Mouse (Mus musculus) cerebellum, adult 8-10 months (tissue): Measurements from ENCODE around the gene Tchp.

Experiments
- DNase-seq: peaks from one replicate; pipeline ENCODE4 v3.0.0; 2022

The Tchp gene

DNA sequence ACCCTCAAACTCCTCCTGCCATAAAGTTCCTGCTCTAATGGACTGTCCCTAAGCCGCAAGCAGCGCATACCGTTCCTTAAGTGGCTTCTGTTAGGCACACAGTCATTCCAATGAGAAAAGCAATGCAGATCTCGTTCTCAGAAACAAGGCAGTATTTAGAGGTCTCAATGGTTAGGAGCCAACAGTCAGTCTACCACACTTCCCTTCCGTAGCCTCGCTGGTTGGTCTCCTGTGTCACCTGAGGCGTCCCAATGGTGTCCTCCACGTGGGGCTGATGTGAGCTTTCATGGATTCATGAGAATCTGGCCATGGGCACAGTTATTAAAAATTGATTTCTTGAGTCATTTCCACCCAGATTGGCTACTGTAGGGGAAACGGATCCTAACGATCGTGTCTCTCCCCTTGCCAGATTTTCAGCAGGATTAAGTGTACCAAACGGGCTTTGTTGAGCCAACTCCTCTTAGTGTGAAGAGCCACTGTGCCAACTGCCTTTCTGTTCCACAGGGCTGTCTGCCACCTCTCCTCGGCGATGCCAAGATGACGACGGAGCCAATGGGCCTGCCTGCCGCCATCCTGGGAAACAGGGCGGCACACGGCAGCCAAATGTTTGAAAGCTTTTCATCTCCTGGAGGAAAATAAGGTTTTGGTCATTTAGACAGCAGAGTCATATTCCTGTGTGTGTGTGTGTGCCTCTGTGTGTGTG lies 9.4 kb upstream of the Tchp start:
- peak; percentile 93 for DNase-seq

DNA sequence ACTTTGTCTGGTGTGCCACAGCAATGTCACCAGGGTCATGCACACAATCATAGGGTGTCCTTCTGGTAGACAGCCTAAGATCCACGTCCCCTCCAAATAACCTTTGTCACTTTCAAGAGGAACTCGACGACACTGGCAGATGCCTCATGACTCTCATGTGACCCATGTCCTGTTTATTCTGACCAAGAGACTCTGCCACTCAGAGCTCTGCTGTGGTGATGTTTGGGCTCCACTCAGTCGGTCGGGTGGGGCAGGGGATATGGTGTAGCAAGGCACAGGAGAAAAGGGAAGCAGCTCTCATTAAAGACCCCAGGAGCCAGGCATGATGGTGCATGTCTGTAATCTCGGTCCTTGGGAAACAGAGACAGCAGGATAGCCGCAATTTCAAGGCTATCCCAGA lies 8.5 kb upstream of the Tchp start:
- DNase-seq, result no peak

DNA sequence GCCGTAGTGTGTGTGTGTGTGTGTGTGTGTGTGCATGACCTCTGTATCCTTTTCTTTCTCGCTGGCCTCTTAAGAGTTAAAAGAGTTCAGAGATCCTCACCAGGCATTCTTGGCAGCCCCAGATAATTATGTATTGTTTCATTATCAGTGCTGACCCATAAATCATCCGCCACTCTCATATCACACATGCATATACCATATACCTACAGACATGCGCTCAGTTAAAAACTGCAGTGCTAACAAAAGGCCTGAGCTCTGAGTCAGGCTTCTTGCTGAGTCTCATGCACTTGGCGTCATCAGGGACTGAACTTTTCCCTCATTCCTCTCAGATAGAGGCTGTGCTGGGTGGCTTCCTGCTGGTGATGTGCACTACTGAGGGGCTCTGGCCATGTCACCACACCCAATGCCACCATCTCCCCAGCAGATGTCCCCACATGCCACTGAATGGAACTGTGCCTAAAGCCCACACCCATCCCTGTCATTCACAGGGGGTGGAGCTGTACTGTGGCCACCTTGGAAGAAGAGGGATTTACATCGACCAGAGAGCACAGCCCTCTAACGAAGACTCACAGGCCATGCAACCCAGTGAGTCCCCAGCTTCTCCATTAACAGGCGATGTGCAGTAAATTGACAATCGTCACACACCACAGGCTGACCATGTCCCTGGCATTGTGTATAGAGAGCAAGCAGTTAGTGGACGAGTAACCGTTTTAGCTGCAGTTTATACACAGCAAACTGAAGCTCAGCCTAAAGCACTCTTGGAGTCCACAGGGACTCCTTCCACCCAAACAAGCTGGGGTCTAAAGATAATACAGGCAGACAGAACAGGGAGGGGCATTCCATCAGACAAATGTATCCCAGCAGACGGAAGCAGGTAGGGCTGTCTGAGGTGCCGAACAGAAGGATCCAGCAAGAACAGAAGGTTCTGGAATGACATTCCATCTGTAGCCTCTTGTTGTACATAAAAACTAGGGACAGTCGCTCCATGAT lies 4.9 kb upstream of the Tchp start:
- no peak for DNase-seq

DNA sequence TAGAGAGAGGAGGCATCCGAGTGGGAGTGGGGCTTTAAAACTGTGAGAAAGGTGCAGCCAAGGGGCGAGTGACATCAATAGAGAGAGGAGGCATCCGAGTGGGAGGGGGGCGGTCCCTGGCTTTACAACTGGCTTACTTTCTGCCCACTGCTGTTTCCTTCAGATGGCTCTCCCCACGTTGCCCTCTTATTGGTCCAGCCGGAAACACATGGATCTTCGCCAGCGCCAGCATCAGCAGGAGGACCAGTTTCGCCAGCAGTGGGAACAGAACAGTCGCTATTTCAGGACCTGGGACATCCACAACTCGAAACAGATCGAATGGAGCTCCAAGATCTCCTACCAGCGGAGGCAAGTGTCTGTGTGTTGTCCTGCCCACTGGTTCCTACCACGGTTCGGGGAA lies 931 bp downstream of the Tchp start:
- DNase-seq, result no peak

DNA sequence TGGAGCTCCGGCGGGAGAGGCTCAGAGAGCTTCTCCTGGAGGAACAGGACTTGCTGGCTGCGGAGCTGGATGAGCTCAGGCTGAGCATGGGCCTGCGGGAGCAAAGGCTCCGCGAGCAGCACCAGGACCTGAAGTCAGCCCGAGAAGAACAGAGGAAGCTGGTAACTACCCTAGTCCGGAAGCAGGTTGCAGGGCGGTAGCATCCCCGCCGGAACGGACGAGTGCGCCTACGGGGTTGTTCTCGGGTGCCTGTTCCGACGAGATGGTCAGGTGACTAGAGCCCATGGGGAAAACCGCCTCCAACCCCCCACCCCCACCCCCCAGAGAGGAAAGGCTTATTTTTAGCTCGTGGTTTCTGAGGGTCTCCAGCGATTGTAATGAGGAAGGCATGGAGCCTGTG lies 1.8 kb downstream of the Tchp start:
- no peak for DNase-seq

DNA sequence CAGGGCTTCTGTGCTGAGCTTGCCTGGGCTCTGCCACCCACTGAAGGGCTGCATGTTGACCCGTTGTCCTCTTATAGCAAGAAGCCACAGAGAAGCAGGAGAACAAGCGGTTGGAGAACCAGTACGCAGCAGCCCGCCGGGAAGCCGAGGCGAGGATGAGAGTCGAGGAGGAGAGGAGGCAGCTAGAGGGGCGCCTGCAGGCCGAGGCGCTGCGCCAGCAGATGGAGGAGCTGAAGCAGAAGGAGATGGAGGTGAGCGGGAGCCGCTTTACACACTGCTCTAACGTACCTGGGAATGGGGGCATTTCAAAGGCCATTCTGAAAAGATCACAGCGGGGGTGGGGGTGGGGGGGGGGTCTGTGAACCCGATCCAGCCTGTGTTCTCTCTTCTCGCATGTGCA lies 7.0 kb downstream of the Tchp start:
- DNase-seq, result no peak

DNA sequence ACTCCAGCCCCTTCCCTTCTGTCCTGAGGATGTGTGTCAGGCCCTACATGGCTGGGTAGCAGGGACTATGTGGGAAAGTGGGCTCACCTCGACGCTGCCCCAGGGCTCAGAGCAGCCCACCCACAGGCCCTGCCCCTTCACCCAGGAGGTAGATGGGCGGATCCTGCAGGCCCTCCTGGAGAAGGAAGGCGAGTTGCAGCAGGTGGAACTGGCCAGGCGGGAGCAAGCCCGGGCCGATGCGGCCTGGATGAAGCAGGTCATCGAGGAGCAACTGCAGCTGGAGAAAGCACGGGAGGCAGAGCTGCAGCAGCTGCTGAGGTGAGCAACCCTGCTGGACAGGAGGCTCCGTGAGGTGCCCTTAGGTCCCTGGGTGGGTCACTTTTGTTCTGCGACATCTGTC lies 9.7 kb downstream of the Tchp start:
- no peak for DNase-seq

DNA sequence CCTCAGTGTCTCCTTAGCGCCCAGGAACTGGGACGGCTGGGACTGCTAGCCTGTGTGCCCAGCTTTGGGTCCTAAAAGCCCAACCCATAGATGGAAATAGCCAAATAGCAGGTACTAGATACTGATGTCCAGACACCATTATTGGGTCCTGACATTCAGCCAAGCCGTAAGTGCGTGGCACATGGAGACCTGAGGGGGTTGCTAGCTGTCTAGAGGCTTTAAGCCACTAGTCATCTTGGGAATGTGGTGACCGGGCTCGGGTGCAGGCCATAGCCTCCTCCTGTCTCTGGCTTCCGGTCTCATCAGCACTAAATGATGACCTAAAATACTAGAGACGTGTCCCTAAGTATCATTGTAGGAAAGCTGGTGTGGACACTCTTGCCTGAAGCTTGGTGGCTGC lies 10.4 kb downstream of the Tchp start:
- no peak for DNase-seq

DNA sequence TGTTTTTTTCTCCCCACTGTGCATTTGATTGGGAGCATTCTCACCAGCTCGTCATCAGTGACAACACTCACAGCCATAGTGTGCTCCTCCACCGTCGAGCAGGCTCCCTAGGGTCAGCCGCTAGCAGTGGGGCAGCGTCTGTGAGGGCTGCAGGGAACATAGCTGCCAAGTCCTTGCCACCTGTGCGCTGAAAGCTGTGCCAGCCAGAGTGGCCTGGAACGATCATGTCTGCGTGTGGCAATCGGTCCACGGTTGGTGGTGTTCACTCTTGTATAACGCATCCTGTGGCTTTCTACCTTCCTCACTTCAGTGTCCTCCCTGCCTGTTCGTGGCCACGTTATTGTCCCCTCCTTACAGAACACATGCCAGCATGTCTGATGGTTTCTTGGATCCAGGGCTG lies 10.9 kb downstream of the Tchp start:
- peak; percentile 87 for DNase-seq

DNA sequence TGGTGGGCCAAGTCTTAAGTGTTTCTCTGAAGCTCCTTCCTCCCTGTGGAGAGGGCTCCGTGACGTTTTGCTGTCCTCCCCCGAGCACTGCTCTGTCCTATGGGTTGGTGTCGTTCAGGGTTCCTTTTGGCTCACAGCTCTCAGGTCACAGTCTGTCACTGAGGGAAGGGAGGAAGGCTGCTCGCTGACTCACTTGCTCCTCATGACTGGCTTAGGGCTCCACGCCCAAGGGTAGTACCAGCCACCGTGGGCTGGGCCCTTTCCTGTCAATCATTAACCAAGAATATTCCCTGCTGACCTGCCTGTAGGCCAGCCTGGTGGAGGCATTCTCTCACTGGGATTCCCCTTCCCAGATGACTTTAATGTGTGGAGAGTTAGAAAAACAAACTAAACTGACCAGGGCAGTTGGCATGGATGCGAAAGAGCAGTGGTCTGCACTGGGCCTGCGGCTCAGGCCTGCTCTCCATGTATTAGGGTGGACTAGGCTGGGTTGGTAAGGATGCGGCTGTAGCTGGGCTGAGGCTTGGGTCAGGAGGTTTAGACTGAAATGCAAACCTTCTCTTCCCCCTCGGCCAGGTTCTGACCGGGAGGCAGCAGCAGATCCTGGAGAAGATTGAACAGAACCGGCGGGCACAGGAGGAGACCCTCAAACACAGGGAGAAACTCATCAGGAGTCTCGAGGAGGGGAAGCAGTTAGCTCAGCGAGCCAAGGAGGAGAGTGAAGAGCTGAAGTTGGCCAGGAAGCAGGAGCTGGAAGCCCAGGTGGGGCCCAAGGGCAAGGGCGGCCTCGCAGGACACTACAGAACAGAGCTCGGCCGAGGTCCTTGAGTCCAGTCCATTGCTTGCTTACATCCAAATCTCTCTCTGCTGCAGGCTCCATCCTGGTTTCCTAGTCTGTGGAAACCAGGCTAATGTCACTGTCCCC lies 11.7 kb downstream of the Tchp start:
- no peak for DNase-seq

DNA sequence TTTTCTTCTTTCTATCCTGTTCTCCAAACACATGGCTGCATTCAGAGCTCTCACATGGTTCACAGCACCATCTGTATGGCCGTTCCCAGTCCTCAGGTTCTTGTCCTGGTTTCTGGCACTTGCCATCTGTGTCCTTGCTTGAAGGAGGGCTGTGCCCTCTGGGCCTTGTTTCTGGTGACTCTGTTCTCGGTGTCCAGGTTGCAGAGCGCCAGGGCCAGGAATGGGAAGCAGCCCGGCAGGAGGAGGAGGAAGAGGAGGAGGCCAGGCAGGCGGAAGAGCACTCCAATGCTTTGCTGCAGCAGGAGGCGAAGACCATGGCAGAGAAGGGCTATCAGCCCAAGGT lies 12.3 kb downstream of the Tchp start:
- DNase-seq, result no peak

DNA sequence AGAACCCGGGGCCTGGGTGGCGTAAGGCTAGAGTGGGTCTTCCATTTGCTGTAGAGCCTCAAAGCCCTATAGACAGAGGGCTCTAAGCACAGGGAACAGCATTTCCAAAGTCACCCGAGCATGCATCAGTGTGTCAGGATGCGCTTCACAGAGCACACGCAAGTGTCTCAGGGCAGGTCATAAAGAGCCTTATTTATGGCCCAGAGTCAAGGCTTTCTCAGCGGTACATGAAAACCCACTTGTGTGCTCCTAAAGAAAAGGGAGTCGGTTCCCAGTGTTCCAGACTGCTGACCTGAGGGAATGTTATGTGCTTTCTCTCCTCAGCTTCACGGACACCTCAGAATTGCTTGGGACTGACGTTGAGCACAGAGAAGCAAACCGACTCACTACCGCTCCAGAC lies 13.2 kb downstream of the Tchp start:
- DNase-seq, result no peak

DNA sequence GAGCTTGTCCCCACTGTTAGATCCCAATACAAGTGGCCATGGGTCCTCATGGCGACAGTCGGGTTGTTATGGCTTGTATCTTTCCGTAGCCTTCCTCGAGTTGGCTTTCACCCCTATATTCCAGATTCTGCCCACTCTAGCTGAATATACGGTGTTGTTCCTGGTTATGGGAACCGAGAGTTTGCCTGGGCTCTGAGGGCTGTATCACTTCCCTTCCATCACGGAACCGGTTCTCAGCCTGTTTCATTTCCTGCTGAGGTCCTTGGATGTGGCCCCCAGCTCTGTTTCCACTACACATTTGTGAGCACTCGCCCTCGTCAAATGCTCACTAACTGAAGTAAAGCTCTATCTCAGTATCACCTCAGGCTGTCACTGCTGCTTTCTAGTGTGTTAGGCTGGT lies 14.4 kb downstream of the Tchp start:
- DNase-seq, result no peak

DNA sequence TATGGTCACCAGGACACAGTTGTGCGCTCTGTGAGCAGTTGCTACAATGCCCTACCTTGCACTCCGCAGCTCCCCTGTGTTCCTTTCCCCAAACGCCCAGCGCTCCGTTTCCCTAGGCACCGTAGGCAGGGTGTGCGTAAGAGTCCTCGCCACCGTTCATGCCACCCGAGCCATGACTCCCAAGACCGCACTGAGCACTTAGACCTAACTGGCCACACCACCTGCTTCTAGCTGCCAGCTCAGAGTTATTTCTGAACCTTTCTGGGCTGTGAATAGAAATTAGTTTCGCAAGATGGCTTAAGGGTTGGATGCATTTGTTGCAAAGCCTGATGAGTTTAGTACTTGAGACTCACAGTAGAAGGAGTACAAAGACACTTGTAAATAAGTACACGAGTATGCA lies 15.3 kb downstream of the Tchp start:
- DNase-seq, result no peak

DNA sequence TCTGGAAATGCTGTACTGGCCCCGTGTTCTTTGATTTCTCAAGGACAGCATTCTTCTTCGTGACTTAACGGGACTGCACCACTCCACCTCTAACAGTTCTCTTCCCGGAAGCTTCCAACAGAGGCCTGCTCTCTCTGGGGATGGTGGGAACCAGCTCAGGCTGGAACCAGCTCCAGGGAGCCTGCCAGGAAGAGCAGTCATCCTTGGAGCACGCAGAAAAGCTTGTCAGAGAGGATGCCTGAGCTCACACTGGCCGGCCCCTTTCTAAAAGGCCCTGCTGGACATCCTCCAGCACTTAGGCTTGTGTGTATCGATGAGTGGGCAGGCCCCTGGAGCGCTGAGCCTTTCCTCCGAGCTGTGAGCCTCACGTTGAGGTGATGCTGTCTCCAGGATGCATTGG lies 20.6 kb downstream of the Tchp start:
- no peak for DNase-seq

DNA sequence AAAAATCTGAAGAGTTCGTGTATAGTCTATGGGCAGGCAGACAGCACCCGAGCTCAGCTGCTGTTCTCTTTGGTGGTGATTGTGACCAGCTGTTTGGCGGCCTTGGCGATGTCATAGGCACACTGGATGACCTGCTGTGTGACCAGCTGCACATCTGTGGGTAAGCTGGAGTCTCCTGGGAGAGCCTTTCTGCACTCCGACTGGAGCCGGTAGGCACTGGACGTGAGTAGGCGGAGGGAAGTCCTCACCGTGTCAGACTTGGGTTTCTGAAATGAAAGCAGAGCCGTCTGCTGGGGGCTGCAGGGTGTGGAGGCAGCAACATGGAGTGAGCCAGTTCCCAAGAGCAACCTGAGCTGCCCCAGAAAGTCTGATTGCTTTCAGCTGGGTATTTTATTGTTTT lies 22.6 kb downstream of the Tchp start:
- no peak for DNase-seq

DNA sequence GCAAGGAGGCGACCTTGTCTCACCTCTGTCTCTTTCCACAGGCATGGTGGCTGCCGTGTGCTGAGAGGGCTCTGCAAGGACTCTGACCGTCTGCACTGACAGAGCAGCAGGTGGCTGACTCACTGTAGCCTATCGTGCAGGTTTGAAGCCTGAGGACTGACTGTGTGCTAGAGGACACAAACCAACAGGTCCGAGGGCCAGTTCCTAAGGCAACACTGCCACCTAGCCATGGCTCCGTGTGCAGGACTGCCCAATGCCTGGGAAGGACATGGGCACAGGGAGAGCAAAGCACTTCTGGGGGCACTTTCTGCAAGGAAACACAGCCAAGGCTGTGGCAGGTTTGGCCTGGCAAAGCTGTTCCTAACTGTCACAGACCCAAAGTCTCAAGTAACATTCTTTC lies 23.9 kb downstream of the Tchp start:
- no peak for DNase-seq

DNA sequence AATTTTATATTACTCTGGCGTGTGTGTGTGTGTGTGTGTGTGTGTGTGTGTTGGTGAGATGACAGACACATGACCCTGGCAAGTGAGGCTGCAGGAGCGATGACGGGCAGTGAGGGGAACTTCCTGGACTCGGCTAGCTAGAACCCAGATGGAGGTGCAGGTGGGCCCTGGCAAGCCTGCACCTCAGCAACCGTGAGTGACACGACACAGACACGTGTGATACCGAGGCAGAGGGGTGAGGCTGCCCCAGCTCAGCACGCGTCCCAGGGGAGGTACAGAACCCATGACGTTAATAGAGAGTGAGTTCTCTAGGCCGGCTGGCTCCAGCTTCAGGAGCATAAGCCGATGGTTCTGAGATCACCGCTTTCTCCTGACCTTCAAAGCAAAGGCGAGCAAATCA lies 24.4 kb downstream of the Tchp start:
- DNase-seq, result no peak

DNA sequence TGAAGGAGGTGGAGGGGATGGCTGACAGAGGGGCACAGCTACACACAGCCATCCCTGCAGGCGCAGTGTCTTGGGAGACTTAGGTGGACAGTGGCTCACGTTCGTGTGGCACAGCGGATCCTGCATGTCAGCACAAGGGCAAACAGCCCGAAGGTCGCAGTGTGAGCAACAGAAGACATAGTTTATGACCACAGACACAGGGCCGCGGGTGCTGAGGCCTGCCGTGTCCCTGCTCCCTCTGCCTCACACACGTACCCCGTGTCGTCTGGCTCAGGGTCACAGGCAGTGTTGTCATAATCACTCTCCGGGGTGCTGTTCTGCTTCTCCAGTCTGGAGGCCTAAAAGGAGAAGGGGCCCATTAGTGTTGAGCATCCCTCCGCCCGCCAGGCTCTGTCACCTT lies 26.0 kb downstream of the Tchp start:
- no peak for DNase-seq

DNA sequence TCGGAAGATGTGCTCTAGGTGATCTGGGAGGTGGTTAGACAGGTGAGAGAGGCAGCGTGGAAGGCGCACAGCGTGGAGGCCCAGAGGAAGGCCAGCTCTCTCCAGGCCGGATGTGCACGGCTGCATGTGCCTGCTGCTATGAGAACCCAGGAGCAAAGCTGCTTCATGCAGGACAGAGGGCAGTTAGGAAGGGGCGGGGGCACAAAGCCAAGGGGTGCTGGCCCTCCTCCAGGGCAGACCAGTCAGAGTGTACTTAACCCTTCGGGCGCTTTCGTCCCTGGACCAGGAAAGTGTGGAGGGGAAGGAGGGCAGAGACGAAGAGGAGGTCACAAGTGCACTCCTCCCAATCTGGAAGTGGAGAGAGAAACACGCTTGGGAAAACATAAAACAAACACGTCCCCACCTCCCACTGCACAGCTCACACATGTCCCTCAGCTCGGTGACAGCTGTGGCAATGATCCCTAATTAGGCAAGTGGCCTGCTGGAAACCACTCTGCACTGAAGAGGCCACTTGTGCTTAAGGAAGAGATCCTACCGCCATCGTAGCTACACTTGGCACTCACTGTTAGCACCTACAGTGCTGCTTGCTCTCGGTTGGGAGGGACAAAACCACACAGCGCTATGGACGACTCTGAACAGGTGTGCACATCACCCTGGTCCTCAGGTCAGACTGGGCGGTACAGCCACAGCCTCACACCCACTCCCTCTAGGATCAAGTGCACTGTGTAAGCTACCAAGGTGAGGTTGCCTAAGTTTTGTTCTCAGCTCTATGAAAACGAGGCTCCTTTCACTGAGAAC lies 29.7 kb downstream of the Tchp start:
- no peak for DNase-seq

DNA sequence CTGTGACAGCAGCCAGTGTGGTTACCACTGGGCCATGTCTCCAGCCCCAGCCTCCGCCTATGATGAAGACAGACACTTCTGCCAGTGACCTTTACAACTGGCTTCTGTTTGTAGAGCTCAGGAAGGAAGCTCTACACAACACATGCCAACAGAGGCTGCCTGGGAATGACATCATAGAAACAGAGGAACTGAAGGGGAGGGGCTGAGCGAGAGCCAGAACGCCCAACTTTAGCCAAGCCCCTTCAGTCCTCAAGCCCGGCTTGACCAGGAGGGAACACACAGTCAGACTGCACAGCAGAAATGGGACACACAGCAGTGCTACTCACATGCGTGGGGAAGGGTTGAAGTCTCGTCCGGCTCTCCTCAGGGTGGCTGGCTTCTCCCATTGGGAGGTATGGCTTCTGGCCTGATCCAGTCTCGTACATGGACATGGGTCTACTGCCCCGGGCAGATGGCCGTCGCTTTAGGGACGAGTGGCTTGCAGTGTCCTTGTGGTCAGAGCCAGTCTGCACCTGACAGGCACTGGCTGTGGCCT lies 31.2 kb downstream of the Tchp start:
- DNase-seq, result peak; percentile 52

DNA sequence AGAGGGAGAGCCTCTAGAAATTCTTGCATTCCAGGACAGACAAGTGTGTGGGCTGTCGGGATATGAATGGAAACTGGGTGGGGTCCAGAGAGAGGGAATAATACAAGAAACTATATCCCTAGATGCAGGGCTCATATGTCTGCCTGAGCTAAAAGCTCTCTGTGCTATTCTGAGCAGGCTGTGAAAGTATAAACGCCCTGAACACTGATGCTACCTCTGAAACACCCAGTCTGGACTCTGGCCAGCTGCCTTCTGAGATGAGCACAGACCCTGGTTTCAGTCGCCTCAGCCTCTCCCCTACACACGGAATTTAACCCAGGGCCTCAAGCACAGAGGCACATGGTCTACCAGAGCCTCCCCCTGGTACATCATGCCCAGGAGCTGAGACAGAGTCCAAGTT lies 33.0 kb downstream of the Tchp start:
- DNase-seq, result no peak
